In genomic region chr1:171281528-171281923, GRCm38 (mm10) we compare ENCODE assay signal across 8 mouse cellular contexts. TPM values are rescaled to one million over a fixed set of nuclear protein-coding genes. Genes with fewer than 3 reads are reported as not detected.
DNase-seq lines count a peak whose midpoint lies in the region; ATAC-seq lines count a peak whose summit lies in the region.

No protein-coding gene starts in this region.

- no peaks in the 10 kb centered on the region for H3K27me3 ChIP-seq in hindbrain, embryonic 15.5 days

- peak; percentile 42 for ATAC-seq in frontal cortex, adult (ENCODE audit: low TSS enrichment)
- ATAC-seq in hindbrain, embryonic 15.5 days (ENCODE audit: low FRiP score, low read depth): peak; percentile 57

- peaks cover 38% of the 10 kb centered on the region for H3K4me1 ChIP-seq in hindbrain, embryonic 15.5 days (replicated peaks)

- H3K27ac ChIP-seq in hindbrain, embryonic 15.5 days (replicated peaks): peak overlapping the region; percentile 78

- peak overlapping the region; percentile 73 for H3K4me2 ChIP-seq in hindbrain, embryonic 15.5 days

- peak overlapping the region; percentile 67 for H3K4me3 ChIP-seq in hindbrain, embryonic 15.5 days

- under 1% methylated on average over 10 of the region's 10 CpGs for WGBS in hindbrain, embryonic 15.5 days

- peak overlapping the region; percentile 24 for H3K9ac ChIP-seq in hindbrain, embryonic 15.5 days

- H3K36me3 ChIP-seq in hindbrain, embryonic 15.5 days: peaks cover 43% of the 10 kb centered on the region

- DNase-seq in ZHBTc4 (ENCODE audit: low read depth, low spot score): peak; percentile 87
- DNase-seq in cerebellum, adult 9-11 months: peak; percentile 73
- DNase-seq in left cerebral cortex, adult 18-20 months (ENCODE audit: low spot score in 2 of 2): peak; percentile 77 to 81
- DNase-seq in lung, postnatal 4 days: peak; percentile 84 to 90
- DNase-seq in right cerebral cortex, postnatal 25 days: peak; percentile 76
- DNase-seq in urinary bladder, postnatal 36 days (ENCODE audit: low spot score in 2 of 2): peak; percentile 77 to 84

- H3K9me3 ChIP-seq in hindbrain, embryonic 15.5 days: no peaks in the 10 kb centered on the region

RNA-seq across cellular contexts. Expression of gene Ppox, which starts 0.5 kb away (rescaled TPM):
- 44.2 and 53.6 TPM in 2 replicates for polyA plus RNA-seq in hindbrain, embryonic 15.5 days (2015; fragmentation: Nextera tagmentation; extraction: Ambion mirVana)
- 10 to 100 TPM; 26.9 to 27.8 TPM for total RNA-seq in left cerebral cortex, adult 18-20 months (2021)

RNA-seq across cellular contexts. Expression of gene Usp21, which starts 6.3 kb away (rescaled TPM):
- polyA plus RNA-seq in hindbrain, embryonic 15.5 days (2015; fragmentation: Nextera tagmentation; extraction: Ambion mirVana): 99.8 and 106 TPM in 2 replicates
- 10 to 100 TPM; 54.5 to 63.0 TPM for total RNA-seq in left cerebral cortex, adult 18-20 months (2021)

RNA-seq across cellular contexts. Expression of gene B4galt3, which starts 11.4 kb away (rescaled TPM):
- polyA plus RNA-seq in hindbrain, embryonic 15.5 days (2015; fragmentation: Nextera tagmentation; extraction: Ambion mirVana): 105 and 107 TPM in 2 replicates
- 10 to 100 TPM; 64.3 to 71.8 TPM for total RNA-seq in left cerebral cortex, adult 18-20 months (2021)

RNA-seq across cellular contexts. Expression of gene Ufc1, which starts 13.3 kb away (rescaled TPM):
- 109 and 110 TPM in 2 replicates for polyA plus RNA-seq in hindbrain, embryonic 15.5 days (2015; fragmentation: Nextera tagmentation; extraction: Ambion mirVana)
- total RNA-seq in left cerebral cortex, adult 18-20 months (2021): 100 to 1,000 TPM; 104 to 112 TPM

RNA-seq across cellular contexts. Expression of gene Ndufs2, which starts 30.3 kb away (rescaled TPM):
- 233 and 245 TPM in 2 replicates for polyA plus RNA-seq in hindbrain, embryonic 15.5 days (2015; fragmentation: Nextera tagmentation; extraction: Ambion mirVana)
- total RNA-seq in left cerebral cortex, adult 18-20 months (2021): 100 to 1,000 TPM; 280 to 286 TPM

Comparison
In these comparisons a context has a peak if more than half of its experiments do, and no peak if none do; other contexts are left out.
1. Peak in every context shown above with its lines: DNase-seq, ATAC-seq, H3K4me3 ChIP-seq and H3K27ac ChIP-seq.